Mouse (Mus musculus) kidney, postnatal 25 days (tissue): Measurements from ENCODE around the gene Zer1.

Experiments
- DNase-seq, 2 experiments: peaks; one replicate each; pipeline ENCODE4 v3.0.0; 2021; ENCODE audit warnings: mixed read lengths in 2 of 2

Zer1 gene

DNA sequence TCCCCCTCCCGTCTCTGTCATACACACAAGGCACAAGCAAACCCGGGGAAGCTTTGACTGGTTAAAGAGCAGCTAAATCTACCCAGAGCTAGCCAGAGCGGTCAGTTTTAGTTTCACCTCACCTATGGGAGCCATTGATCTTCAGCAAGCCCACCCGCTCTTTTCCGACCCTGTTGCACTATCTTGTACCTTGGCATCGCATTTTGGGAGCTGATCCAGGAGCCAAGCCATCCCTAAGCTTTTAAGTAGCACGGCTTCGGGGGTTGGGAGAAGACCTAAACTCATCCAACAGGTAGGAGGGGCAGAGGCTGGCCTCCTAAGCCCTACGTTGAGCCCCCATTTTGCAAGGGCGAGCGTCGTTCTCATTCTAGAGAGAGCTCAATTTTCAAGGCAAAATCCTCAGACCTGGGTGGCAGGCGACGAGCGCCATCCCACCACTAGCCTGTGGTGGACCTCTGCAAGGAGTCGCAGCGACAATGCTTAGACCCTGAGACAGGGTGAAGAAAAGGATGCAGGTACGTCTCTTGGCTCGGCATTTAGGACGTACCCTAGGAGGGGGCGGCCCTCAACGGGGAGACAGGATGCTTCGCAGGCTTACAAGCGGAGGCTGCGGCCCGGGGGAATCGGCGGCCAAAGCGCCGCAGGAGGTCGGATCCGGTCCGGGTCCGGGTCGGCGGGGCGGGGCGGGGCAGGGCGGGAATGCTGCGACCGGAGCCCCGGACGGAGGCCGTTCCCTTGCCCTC is 485 bp downstream of the Zer1 start:
- DNase-seq: no peak

DNA sequence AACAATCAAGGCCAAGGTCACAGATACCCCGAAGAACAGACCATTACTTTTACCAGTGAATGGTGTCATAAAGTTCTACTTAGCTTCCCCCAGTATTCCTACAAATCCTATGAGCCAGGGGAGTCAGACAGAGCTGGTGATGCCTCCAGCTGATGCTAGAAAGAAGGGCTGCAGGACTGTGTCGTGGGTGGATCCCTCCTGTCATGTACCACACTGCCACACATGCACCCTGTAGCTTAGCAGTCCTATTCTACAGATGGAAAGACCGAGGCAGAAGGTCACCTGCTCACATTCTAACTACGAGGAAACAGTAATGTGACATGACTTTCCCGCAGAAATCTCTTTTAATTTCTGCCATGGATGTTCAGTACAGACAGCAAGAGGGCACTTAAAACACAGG is 1.6 kb downstream of the Zer1 start:
- no peak for DNase-seq

DNA sequence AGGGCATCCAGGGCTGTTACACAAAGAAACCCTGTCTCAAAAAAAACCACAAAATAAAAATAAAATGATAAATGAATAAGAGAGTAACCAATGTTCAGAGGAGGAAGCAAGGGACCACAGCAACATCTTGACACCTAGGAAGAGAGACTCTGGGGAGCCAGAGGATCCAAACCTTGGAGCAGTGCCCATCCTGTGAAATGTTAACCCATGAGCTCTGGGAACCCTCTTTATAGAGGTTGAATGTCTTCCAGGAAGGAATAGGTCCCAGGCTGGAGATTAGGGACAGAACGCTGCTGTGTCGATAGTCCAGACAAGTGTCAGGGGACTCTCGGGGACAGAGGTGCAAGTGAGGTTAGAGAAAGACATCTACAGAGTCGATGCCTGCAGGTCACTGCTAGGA is 4.1 kb downstream of the Zer1 start:
- peak; percentile 52 to 76 for DNase-seq

DNA sequence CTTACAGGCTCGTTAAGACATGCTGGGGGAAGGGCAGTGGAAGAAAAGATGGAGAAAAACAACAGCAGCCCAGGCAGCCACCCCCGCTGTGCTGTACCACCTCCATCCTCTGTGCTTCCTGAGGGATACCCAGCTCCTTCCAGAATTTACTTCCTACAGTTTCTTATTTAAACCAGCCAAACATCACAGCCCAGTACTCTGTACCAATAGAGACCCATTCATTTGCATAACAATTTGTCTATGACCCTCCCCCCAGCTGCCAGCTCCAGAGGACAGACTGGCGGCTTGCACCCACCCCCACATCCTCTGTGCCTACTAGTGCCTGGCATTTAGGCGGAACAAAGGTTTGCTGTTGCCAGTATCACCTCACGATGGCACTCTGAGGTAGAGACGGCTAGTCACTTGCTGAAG is 4.7 kb downstream of the Zer1 start:
- no peak for DNase-seq

DNA sequence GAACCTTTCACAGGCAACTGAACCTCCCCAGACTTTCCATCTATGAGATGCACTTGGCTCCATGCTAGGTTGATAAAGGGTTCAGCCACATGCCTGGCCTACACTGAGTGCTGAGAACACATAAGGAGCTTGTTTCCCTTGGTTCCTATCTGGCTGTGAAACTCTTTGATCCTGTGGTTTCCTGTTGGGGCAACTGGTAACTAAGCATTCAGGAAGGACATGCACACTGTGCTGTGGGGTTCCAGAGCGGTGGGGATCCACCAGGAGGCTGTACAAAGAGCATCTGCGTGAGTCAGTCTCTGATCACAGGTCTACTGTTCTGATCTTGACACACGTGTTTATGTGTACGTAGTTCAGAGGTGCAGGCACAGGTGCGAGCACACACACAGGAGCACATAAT is 11.8 kb downstream of the Zer1 start:
- no peak for DNase-seq

DNA sequence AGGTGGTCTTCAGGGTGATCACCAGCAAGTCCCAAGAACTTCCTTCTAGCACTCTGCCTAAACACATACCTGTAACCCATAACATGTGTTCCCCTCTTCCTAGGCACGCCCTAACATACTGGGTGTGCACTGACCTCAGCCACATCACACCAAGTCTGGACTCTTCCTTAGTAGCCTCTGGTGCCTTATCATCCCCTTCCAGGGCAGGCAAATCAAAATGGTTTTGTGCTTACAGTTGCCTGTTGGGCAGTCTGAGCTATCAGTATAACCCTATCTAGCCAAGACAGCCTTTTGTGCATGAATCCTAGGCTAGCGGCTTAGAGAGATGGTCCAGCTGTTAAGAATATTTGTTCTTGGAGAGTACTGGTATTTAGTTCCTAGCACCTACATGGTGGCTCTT is 12.9 kb downstream of the Zer1 start:
- DNase-seq: no peak

DNA sequence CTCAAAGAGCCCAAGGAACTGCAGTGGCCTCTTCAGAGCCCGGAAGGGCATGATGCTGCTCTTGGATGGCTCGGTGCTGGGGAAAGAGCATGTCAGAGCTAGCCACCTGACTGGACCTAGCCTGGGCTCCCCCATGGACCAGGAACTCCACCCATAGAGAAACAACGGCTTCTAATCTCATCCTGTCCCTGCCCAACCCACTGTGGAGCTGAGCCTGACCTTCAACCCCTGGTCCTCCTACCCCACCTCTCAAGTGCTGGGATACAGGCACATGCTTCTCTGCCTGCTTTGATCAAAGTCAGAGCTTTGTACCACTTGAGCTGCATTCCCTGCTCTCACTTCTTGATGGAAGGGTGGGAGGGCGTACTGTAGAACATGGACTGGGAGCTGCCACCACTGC is 16.1 kb downstream of the Zer1 start:
- no peak for DNase-seq

DNA sequence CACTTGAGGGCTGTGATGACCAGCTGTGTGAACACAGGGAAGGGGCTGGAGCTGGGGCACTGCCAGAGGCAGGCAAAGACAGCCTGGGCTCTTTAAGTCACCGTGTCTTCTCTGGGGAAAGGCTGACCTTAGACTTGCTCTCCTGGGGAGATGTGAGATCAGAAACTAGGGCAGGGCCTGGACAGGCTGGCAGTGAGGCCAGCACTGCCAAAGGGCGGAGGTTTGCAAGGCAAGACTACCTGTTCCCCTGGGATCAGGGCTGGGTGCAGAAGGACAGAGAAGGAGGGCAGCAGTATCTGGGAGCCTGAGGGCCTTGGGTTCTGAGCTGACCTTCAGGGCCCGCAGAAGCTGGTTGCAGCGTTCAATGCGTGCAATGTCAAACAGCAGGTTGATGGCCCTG is 16.7 kb downstream of the Zer1 start:
- no peak for DNase-seq

DNA sequence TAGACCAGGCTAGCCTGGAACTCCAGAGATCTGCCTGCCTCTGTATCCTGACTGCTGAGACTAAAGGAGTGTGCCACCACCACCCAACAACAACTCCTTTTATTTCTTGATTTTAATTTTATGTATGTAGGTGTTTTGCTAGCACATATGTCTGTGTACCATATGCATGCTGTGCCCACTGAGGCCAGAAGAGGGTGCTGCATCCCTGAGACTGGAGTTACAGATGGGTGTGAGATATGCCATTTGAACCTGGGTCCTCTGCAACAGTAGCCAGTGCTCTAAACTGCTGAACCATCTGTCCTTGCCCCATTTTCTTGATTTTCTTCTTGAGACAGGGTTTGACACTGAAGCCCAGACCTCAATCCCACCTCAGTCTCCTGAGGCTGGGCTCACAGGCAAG is 18.0 kb downstream of the Zer1 start:
- DNase-seq: peak in 1 of 2 experiments; percentile 77

DNA sequence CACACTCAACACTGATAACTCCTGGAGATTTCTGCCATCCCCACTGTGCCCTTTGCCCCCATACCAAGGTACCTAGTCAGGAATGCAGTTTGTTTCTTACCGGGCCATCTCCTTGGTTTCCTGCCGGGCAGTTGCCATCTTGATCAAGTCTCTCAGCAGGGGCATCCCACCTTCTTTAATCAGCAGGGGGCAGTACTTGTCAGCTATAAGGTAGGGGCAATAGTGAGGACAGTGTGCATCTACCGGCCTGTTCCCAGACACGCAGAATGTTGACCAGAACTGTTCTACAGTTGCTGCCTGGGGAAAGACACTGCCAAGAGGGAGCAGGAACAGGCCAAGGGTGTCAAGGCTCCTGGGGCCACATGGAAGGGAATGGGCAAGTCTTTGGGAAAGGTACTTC is 24.2 kb downstream of the Zer1 start:
- peak in 1 of 2 experiments; percentile 15 for DNase-seq

DNA sequence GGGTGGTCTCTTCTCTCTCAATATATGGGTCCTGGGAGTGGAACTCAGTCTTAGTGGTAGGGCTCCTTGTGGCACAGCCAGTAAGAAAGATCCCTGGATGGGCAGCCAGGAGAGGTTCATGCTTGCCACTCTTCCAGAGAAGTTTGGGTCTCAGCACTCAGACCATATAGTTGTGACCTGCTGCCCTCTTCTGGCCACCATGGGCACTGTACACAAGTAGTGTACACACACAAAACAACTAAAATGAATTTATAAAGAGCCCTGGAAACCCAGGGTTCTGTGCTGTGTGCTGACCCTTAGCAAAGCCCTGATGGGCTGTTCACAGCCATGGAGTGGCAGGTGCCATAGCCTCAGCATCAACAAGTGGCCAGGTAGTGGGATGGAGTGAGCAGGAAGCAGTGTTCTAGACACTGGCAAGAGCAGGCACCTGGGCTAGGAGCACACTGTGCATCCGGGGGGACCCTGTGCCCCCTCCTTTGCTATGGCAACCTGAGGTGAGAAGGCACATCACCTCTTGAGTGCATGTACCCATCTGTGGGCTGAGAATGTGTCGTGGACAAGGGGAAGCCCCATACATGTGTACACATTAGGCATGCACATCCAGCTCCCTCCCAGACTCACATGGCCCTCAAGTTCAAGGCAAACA is 28.4 kb downstream of the Zer1 start:
- peak; percentile 76 to 79 for DNase-seq

DNA sequence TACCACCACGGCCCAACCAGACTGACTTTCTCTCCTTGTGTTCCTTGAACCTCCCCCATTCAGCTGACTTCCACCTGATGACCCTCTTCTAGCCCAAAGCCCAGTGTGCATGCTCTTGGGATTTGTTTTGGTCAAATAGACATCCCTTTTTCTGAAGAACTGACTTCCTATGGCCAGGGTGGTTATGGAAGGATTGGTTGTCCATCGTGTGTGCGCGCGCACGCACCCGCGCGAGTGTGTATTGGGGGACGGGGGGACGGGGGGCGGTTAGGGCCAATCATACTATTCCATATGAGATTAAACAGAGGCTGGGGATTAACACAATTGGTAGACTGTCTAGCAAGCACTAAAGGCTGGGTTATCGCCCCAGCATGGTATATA is 30.2 kb downstream of the Zer1 start:
- DNase-seq: no peak

DNA sequence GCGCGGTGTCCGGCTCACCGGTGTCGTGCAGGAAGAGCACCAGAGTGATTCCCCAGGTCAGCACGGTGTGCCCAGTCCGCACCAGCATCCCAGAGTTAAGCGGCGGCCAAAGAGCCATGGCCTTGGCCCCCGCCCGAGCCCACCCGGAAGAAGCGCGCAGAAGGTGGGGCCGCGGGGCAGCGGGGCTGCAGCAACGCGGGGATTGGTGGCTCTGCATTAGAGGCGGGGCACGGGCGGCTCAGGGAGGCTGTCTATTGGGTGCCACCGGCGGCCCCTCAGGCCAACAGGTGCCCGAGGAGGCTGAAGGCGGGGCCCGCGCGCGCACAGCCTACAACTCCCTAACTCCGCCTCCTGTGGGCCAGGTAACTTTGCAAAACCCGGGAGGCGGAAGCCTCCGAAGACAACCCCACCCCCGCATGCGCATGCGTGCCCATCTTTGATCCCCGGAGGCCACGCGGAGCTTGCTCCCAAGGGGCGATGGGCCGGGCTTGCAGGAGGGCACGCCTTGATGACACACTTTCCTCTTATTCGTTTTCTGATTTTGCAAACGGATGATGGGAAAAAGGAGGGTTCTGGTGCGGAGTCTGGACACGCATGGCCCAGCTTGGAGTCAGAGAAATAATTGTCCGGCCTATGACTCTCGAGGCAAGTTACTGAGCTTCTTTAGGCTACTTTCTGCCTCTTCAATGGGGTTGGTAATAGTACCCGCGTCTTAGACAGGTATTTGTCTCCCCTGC is 30.7 kb downstream of the Zer1 start, which contains the start of gene Zdhhc12:
Gene Zdhhc12 (minus strand): TSS at position 178 of the 737 bp plus-strand sequence.
- DNase-seq: peak; percentile 96 to 99

DNA sequence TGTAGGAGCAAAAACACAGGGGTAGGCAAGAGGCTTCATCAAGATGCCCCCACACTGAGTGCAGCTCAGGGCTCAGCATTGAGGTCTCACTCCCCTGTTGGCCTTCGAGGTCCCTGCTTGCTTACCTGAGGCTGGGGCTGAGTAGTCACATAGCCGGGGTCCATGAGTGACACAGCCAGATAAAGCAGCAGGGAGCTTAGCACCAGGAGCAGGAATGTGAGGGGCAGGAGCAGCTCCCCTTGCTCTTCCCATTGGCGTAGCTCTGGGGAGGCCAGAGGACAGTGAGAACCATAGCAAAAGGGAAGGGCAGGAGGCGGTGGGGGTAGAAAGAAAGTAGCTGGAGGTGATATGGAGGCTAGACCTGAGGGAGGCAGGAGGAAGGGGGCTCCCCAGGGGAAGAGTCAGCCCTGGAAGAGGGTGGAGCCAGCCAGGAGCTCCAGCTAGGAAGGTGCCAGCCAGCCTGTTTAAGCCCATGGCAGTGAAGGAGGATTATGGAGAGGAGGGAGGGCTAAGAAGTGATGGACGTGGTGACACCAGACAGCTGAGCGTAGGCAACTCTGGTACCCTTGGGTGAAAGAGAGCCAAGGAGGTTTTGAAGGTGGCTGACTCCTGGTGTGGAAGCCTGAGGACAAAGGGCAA is 32.0 kb downstream of the Zer1 start:
- no peak for DNase-seq

DNA sequence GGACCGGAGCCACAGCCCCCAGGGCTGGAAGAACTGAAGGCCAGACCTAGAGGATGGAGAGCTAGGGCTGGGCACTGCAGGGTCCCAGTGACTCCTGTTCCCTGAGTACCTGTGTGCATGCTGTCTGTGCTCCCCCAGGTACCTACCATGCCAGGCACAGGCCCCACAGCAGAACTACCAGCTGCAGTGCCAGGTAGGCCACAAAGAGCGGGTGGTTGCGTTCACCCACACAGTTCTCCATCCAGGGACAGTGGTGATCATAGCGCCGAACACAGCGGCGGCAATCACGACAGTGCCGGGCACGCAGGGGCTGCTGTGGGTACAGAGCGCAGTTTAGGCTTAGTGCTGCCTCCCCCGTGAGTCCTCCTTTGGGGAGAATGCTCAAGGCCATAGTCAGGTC is 32.9 kb downstream of the Zer1 start:
- DNase-seq: no peak

DNA sequence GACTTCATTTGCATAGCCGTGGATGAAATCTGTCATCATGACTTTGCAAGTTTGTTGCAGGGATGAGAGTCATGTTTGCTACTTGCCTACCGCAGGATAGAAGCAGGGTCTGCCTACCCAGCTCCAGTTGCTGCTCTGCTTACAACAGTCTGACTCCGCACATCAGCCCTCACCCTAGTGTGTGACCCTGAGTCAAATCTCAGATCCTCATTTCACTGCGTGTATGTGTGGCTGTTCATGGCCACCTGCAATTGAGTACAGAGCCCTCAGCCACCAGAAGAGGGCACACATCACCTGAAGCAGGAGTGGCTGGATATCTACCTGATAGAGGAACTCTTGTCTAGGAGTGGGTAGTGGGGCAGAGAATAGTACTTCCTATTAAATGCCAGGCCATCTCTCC is 37.1 kb downstream of the Zer1 start:
- DNase-seq: no peak

DNA sequence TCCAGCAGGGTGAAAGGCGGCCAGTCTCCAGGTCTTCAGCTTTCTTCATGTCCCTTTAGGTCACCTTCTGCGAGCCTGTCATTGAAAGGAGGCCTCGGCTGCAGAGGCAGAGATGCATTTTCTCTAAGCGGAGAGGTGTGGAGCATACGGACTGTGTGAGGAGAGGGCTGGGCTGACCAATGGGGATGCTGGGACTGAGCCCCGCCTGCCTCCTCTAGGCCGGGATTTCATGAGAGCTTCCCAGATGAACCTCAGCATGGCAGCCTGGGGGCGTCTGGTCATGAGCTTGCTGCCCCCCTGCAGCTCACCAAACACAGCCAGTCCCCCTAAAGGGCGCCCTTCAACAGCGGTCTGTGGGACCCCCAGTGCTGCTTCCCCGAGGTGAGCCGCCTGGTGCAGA is 39.8 kb downstream of the Zer1 start:
- no peak for DNase-seq

DNA sequence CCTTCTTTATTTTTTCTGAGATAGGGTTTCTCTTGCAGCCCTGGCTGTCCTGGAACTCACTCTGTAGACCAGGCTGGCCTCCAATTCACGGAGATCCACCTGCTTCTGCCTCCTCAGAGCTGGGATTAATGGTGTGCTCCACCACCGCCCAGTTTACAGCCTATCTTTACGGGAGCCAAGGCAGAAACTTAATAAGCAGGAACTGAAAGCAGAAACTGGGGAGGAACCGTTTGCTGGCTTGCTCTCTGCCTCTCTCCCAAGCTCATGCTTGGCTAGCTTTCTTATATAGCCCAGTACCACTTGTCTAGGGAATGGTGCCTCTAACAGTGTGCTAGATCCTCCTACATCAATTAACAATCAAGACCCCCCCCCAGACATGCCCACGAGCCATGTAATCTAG is 40.3 kb downstream of the Zer1 start:
- DNase-seq: no peak

DNA sequence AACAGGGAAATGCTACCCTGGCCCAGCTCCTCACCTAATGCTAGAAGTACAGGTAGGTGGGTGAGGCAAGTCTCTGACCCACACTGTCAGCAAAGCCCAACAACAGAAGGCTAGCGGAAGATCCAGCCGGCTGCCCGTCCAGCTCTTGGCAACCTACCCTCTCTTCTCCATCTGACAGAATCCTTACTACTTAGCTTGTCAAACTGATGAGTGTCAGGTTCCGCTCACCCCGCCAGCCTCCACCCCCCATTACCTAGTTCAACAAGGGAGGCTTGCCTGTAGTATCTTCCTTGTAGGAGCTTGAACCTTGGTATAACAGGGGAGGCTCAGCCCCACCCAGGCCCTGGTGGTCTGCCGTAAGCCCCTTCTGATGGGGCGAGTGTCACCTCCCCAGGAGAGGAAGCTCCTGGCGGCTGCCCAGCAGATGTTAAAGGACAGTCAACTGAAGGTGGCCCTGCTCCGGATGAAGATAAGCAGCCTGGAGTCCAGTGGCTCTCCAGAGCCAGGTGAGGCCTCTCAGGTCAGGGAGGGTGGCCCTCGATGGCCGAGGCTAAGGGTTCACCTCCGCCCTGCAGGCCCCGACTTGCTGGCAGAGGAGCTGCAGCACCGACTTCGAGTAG is 44.1 kb downstream of the Zer1 start:
- DNase-seq: no peak

DNA sequence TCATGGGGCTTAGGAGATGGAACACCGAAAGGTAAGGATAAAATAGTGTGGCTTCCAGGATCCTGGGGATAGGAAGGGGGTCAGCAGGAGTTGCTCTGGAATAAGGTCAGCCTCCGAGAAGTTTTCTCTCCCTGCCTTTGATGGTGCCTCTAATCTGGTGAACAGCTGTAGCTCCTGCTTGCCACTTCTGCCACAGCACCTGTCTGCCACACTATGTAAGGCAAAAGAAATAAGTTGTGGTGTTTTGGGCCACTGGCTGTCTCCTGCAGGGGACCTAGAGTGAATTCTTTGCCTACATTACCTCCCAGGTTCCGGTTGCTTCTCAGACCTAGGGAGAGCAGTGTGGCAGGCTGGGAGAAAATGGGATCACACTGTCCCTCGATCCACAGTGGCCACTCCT is 45.6 kb downstream of the Zer1 start:
- DNase-seq: no peak

DNA sequence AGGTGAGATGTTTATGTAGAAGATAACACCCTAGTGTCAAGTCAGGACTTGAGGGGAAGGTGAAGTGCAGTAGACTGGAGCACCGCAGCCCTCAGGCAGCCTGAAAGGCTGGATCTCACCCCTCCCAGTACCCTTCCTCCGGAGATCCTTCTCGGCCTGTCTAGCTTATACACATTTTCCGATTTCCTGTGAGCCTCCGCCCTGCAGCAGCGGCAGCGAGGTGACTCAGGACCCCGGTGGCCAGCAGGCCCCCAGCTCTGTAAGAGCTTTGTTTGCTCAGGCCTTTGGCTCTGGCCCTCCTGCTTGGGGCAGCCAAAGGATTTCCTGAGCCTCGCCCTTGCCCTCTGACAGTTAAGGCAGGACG is 46.1 kb downstream of the Zer1 start:
- DNase-seq: peak; percentile 20 to 73

DNA sequence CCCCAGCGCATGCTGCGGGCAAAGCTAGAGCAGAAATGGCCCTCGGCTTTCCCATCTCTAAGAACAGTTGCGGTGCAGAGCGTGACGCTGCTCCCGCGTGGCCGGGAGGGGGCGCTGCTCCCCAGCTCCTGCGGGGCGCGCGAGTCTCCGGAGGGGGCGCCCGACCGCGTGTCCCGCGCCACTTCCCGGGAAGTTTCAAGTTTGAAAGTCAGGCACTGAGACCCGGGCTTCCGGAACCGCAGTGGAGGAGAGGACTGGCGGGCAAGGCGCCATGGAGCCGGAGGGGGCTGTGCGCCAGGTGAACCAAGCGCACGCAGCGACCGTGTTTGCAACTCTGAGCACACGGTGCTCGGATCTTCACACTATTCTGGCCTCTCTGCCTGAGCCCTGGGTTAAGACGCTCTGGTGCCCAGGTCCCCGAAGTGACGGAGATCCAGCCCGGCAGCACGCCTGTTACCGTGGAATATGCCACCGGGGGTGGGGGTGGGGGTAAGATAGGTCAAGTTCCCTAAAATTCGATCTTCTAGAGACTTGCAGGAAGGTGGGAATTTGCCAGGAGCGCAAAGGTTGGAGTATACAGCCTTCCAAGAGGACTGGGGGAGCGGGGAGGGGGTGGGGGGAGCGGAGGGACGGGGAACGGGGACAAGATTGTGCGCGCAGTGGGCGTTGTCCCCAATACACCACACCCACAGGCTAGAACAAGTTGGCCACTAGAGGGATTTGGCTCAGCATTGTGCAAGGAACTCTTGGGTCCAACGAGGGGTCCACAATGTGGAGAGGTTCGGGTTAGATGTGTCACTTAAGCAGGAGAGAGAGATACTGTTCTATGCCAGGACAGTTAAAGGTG is 46.7 kb downstream of the Zer1 start, which contains the start of gene Pkn3:
Gene Pkn3 (plus strand): TSS at position 183 of the 847 bp plus-strand sequence.
- peak; percentile 86 to 88 for DNase-seq
